Mouse (Mus musculus) adrenal gland, postnatal 14 days (tissue): Measurements from ENCODE around the gene Ada. TPM values are rescaled to one million over a fixed set of nuclear protein-coding genes. Genes with fewer than 3 reads are reported as not detected.

ENCODE experiments used
- DNase-seq: peaks from one replicate; pipeline ENCODE4 v3.0.0; 2021; ENCODE audit warnings: mixed read lengths
- long read RNA-seq, 2 experiments: library from polyadenylated mRNA; stranded (forward); transcript quantifications; one replicate each; pipeline ENCODE4 v2.0.0; 2021
- total RNA-seq: library from RNA; stranded (reverse); gene quantifications from 2 replicates; pipeline ENCODE4 v1.2.3, GENCODE M21; 2021

Ada gene
- 3.1 and 3.9 TPM in 2 replicates for total RNA-seq
- long read RNA-seq, experiment 1, transcript Ada-201 (12 exons, 1,688 nt), result major isoform, 14 of 16 reads
- long read RNA-seq, experiment 1, partial matches to known transcripts, result 0 of 16 reads
- long read RNA-seq, experiment 1, other reads (novel, unspliced or antisense), result 2 of 16 reads
- long read RNA-seq, experiment 2, partial matches to known transcripts, result 0 of 5 reads
- long read RNA-seq, experiment 2, other reads (novel, unspliced or antisense), result 1 of 5 reads

DNA sequence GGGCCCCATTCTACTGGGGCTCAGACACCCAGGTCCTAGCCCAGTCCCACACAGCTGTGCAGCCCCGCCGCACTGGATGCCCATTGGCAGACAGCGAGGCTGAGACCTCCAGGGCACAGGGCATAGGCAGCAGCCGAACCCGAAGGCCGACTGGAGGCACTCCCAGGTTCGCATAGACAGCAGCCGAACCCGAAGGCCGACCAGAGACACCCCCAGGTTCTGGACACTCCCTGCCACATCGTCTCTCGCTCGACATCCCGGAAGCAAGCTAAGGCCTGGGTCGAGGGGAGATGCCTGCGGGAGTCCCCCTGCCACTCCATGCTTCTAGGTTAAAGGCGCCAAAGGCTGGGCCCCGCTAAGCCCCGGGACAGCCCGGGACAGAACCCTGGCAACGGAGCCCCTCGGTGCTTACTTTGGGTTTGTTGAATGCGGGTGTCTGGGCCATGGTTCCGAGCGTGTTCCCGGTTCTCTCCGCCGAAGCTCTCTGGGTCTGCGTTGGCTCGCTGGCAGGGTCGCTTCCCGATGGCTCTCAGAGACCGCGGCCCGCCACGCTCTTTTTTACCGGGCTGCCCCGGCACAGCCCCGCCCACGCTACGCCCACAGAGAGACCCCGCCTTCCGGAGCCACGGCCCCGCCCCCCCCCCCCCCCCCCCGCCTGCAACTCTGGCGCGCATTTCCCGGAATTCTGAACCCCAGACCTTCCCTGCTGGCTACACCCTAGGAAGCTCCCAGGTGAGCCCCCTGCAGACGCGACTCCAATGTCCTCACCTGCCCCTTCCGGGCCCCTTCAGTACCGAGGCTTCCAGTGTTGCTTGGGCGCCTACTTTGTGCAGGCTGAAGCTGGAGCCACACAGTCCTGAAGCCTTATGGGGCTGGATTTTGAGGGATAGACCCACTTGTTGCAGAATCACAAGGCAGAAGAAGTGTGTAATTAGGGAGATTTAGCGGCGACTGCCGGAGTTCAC, at the start of gene Ada:
Gene Ada, minus strand, starts transcription at position 593 of the 965 bp plus-strand sequence.
- DNase-seq, result peak; percentile 84

DNA sequence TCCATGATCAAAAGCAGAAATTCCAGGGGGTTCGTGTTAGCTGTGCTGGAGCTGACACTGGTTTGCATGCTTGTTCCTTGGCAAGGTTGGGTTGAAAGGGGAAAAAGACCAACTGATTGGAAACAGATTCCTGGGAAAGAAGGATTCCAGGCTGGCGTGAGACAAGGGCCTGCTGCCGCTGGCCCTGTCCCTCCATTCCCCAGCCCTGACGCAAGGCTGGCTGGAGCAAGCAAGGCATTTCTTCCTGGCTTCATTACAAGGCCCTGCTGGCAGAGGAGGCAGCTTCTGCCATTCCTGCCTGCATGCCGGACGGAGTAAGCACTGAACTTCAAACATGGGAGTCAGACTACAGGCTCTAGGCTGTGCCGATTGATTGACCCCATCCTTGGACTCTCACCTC, 48.4 kb upstream of the Ada start:
- DNase-seq, result peak; percentile 65

DNA sequence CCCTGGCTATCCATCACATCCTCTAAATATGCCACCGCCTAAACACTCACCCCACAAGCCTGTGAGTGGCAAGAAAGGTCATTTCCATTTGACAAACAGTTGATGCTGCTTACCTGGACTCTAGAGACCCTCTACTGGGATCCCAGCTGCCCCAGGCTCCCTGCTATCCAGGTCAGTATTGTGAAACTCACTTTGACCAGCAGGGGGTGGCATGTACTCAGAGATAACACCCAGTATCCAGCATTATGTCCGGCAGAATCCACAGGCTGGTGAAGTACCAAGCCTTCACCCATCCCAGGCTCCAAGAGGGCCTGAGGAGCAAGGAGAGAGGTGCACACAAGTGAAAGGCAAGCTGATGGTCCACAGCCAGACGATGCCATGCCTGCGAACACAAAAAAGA, 38.4 kb upstream of the Ada start:
- peak; percentile 85 for DNase-seq

- DNase-seq, result peak; percentile 71
Measured at GRCm38 (mm10) chr2:163787709-163788108, 37.7 kb upstream of the Ada start.

DNA sequence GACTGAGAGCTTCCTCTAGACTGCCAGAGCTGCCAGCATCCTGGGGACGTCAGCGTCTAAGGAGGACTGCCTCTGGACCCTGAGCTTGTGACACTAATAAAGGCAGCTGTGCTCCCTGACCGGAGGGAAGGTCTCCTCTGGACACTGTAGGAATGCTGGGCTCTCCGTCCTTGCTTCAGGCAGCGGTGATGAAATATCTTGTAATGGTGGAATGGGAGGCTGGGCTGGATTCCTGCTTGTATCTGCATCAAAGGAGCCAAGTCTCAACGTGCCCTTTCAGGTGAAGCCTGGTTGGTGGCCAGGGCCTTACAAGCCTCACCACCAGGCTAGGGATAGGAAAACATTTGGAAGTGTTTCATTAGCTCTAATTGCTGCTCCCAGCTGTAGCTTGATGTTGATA, 37.0 kb upstream of the Ada start:
- no peak for DNase-seq

GRCm38 (mm10) chr2:163783901-163784300, 33.9 kb upstream of the Ada start:
- DNase-seq, result no peak

DNA sequence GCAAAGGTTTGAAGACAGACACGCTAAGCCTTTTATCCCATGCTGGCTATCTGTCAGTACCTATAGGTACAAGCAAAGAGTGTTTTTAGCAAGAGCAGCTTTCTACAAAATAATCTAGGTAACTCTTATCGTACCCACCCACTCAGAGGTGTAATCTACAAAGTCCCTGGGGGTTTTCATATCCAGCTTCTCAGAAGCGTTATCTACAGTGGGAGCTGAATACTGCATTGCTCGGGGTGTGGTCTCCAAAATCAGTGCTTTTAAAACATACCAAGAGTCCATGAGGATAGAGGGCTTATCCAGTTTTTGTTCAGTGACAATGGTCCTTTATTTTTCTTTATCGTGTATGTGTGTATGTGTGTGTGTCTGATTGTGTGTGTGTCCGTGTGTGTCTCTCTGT, 33.3 kb upstream of the Ada start:
- no peak for DNase-seq

GRCm38 (mm10) chr2:163778896-163779295, 28.9 kb upstream of the Ada start:
- DNase-seq, result no peak

- no peak for DNase-seq
Measured at GRCm38 (mm10) chr2:163777061-163777460, 27.0 kb upstream of the Ada start.

GRCm38 (mm10) chr2:163776661-163777060, 26.6 kb upstream of the Ada start:
- no peak for DNase-seq

- no peak for DNase-seq
Measured at GRCm38 (mm10) chr2:163770731-163771130, 20.7 kb upstream of the Ada start.

DNA sequence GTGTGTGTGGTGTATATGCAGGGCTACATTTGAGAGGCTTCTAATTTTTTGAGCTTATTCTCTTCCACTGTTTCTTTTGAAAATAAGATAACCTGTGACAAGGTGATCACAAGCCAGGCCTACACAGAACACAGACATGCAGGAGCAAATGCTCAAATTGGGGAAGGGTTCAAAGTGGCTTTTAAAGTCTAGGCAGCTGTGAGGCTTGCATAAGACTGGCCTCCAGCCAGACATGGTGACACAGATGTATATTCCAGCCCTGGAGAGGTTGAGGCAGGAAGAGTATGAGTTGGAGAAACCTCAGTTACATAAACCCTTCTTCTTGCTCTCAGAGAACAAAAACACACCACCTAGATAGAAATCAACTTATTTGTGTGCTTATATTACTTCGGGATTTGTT, 16.9 kb upstream of the Ada start:
- no peak for DNase-seq

- DNase-seq, result no peak
Measured at GRCm38 (mm10) chr2:163766261-163766660, 16.2 kb upstream of the Ada start.

DNA sequence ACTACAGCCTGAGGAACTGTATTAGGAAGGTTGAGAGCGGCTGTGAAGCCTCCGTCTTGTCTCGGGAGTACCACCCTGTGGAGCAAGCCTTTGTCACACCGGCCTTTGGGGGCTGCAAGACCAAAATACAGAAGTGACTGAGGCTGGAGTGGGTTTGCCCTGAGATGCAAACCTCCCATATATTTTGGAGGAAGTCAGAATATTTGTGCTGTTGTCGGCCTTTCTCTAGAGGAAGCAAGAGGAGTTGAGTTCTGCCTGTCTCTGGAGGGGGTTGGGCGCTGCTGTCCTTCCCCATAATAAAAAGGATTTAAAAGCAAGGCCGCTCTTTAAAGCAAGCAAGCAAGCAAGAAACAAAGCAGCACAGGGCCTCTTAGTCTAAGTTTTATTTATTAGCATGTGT, 11.4 kb upstream of the Ada start:
- no peak for DNase-seq

DNA sequence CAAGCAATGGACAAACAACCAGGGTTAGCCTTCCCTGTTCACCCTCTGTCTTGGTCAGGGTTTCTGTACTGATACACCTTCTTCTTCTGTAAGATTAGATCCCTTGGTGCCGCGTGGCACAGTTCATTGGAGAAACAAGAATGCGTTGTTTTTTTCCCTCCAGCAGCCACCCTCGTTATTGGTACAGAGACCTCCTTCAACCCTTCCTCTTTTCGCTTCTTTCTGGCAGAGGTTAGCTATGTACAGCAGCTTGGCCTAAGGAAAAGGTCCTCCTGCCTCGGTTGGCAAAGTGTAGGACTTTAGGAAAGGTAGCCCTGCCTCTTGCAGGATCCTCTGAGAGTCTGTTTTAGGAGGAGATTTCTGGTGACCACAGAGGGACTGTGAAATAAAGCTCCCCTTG, 10.6 kb upstream of the Ada start:
- no peak for DNase-seq

- DNase-seq, result peak; percentile 46
Measured at GRCm38 (mm10) chr2:163758146-163758545, 8.1 kb upstream of the Ada start.

- peak; percentile 78 for DNase-seq
Measured at GRCm38 (mm10) chr2:163756723-163757122, 6.7 kb upstream of the Ada start.

DNA sequence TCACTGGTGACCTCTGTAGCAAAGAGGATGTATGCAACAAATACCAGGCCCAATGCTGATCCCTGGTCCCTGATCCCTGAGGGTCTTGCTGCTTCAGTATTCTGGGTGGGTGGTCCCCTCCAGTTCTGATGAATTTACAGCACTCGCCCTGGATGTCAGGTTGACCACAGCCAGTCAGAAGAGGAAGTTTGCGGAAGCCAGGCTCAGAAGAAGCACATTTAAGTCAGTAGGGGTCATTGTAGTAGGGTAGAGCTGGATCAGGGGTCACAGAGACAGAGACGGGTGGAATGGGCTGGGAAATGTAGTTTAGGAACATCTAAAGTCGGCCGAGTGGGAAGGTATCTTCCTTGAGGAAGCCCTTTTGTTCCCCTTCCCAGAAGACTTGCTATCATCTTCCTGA, 4.2 kb upstream of the Ada start:
- no peak for DNase-seq

GRCm38 (mm10) chr2:163744801-163745570, 5.1 kb downstream of the Ada start:
- no peak for DNase-seq

DNA sequence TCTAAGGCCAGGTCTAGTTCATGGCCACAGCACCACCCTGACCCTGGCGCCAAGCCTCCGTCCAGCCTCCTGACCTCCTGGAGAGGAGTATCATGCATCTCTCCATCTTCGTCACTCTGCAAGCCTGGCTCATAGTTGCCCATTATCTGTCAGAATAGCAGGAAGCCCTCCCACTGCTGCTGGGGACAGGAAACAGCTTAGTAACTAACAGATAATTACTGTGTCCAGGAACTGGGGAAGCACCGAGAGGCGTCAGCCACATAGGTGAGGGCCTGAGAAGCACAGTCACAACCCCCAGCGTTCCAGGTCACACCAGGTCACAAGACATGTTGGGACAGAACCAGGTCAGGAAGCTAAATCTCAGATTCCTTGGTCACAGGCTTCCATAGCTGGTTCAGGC, 6.7 kb downstream of the Ada start:
- DNase-seq, result no peak

DNA sequence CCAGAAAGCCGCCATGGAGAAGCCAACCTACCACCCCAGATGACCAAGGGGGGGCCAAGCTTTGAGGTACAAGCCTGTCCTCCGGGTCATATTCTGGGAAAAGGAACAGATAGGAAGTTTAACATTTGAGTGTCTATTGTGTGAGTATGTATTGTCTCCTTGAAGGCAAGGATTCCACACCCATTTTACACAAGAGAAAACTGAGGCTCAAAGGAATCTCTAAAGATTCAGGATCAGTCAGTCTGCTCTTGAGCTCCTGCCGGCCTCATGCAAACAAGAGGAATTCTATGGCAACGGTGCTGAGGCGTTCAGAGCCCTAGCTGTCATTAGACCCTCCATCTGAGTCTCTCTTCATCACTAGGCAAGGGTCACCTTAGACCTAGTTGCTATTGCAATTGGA, 7.4 kb downstream of the Ada start:
- no peak for DNase-seq

- peak; percentile 54 for DNase-seq
Measured at GRCm38 (mm10) chr2:163735980-163736379, 14.1 kb downstream of the Ada start.

- DNase-seq, result no peak
Measured at GRCm38 (mm10) chr2:163735163-163735562, 14.9 kb downstream of the Ada start.
